Mouse (Mus musculus): Measurements from ENCODE around the gene Arnt. TPM values are rescaled to one million over a fixed set of nuclear protein-coding genes. Genes with fewer than 3 reads are reported as not detected.

Arnt gene
- polyA plus RNA-seq, 1 experiment from 2014 or later, result 34.3 TPM

GRCm38 (mm10) chr3:95478966-95479365 lies 44.8 kb downstream of the Arnt start:
- Histone ChIP-seq H3K9ac (no peak overlapping the region), H3K27me3 (no peaks in the 10 kb centered on the region), H3K9me3 (replicated peaks) (no peaks in the 10 kb centered on the region), H3K36me3 (peaks cover 60% of the 10 kb centered on the region), H3K27ac (no peak overlapping the region), H3K4me3 (no peak overlapping the region), H3K4me2 (replicated peaks) (no peak overlapping the region), H3K4me1 (no peaks in the 10 kb centered on the region)
- no peak for ATAC-seq (ENCODE audit: low FRiP score)
- WGBS, result 100% methylated on average over 1 of the region's 1 CpGs

- Histone ChIP-seq H3K9me3 (replicated peaks) (no peaks in the 10 kb centered on the region), H3K36me3 (peaks cover 75% of the 10 kb centered on the region), H3K4me3 (no peak overlapping the region), H3K4me2 (replicated peaks) (no peak overlapping the region), H3K27me3 (no peaks in the 10 kb centered on the region), H3K9ac (no peak overlapping the region), H3K27ac (no peak overlapping the region), H3K4me1 (no peaks in the 10 kb centered on the region)
- ATAC-seq (ENCODE audit: low FRiP score), result no peak
- WGBS, result 96% methylated on average over 2 of the region's 2 CpGs
These were observed 52.2 kb downstream of the Arnt start for GRCm38 (mm10) chr3:95486421-95486820.

- no peaks in the 10 kb centered on the region for H3K9me3 ChIP-seq (replicated peaks)
- no peak overlapping the region for H3K27ac ChIP-seq
- ATAC-seq (ENCODE audit: low FRiP score), result no peak
- no peaks in the 10 kb centered on the region for H3K27me3 ChIP-seq
- peaks cover 77% of the 10 kb centered on the region for H3K36me3 ChIP-seq
- no peak overlapping the region for H3K4me2 ChIP-seq (replicated peaks)
- 95% methylated on average over 3 of the region's 3 CpGs for WGBS
- no peaks in the 10 kb centered on the region for H3K4me1 ChIP-seq
- no peak overlapping the region for H3K9ac ChIP-seq
- no peak overlapping the region for H3K4me3 ChIP-seq
These were observed 54.5 kb downstream of the Arnt start for GRCm38 (mm10) chr3:95488679-95489078.

GRCm38 (mm10) chr3:95490238-95490637 lies 56.0 kb downstream of the Arnt start:
- 95% methylated on average over 2 of the region's 2 CpGs for WGBS
- Histone ChIP-seq H3K9ac (no peak overlapping the region), H3K4me1 (no peaks in the 10 kb centered on the region), H3K4me3 (no peak overlapping the region), H3K9me3 (replicated peaks) (no peaks in the 10 kb centered on the region), H3K27me3 (no peaks in the 10 kb centered on the region), H3K27ac (no peak overlapping the region), H3K4me2 (replicated peaks) (no peak overlapping the region), H3K36me3 (peaks cover 81% of the 10 kb centered on the region)
- no peak for ATAC-seq (ENCODE audit: low FRiP score)

GRCm38 (mm10) chr3:95494342-95494741 lies 60.2 kb downstream of the Arnt start:
- 64% methylated on average over 6 of the region's 6 CpGs for WGBS
- peaks cover 60% of the 10 kb centered on the region for H3K36me3 ChIP-seq

GRCm38 (mm10) chr3:95498229-95498628 lies 64.0 kb downstream of the Arnt start:
- no peak for ATAC-seq (ENCODE audit: low FRiP score)
- Histone ChIP-seq H3K36me3 (peaks cover 30% of the 10 kb centered on the region), H3K4me2 (replicated peaks) (no peak overlapping the region), H3K27me3 (no peaks in the 10 kb centered on the region), H3K4me3 (no peak overlapping the region), H3K27ac (no peak overlapping the region), H3K9ac (no peak overlapping the region), H3K4me1 (peaks cover 4% of the 10 kb centered on the region; the same call in 1 of the 2 replicates), H3K9me3 (replicated peaks) (no peaks in the 10 kb centered on the region)
- 90% methylated on average over 2 of the region's 2 CpGs for WGBS

More at GRCm38 (mm10) chr3:95494342-95494741, 60.2 kb downstream of the Arnt start:
- Histone ChIP-seq H3K9me3 (replicated peaks) (no peaks in the 10 kb centered on the region), H3K27ac (no peak overlapping the region), H3K27me3 (no peaks in the 10 kb centered on the region), H3K9ac (no peak overlapping the region), H3K4me3 (no peak overlapping the region), H3K4me2 (replicated peaks) (no peak overlapping the region), H3K4me1 (no peaks in the 10 kb centered on the region)
- ATAC-seq (ENCODE audit: low FRiP score), result no peak

GRCm38 (mm10) chr3:95499024-95499423 lies 64.8 kb downstream of the Arnt start, which contains the start of gene Ctsk:
Ctsk (plus strand) TSS chr3:95499256.
- H3K27me3 ChIP-seq, result no peaks in the 10 kb centered on the region
- ATAC-seq (ENCODE audit: low FRiP score), result no peak
- peak within 1 kb of the TSS; percentile 24; the same call in 1 of the 2 replicates for H3K4me2 ChIP-seq (replicated peaks)
- 82% methylated on average over 7 of the region's 7 CpGs for WGBS
- peaks cover 23% of the 10 kb centered on the region for H3K36me3 ChIP-seq
- no peaks in the 10 kb centered on the region for H3K9me3 ChIP-seq (replicated peaks)
- no peak within 1 kb of the TSS for H3K9ac ChIP-seq
- H3K27ac ChIP-seq, result no peak within 1 kb of the TSS
- H3K4me3 ChIP-seq, result no peak within 1 kb of the TSS; the same call in 1 of the 2 replicates
- peaks cover 4% of the 10 kb centered on the region; the same call in 1 of the 2 replicates for H3K4me1 ChIP-seq

GRCm38 (mm10) chr3:95499496-95500140 lies 65.4 kb downstream of the Arnt start:
- H3K4me3 ChIP-seq, result no peak overlapping the region; the same call in 1 of the 2 replicates
- 63% methylated on average over 10 of the region's 10 CpGs for WGBS

GRCm38 (mm10) chr3:95502312-95502711 lies 68.1 kb downstream of the Arnt start:
- peaks cover 7% of the 10 kb centered on the region; the same call in 1 of the 2 replicates for H3K36me3 ChIP-seq
- no peak overlapping the region for H3K4me2 ChIP-seq (replicated peaks)
- no peak overlapping the region for H3K9ac ChIP-seq
- no peak overlapping the region for H3K27ac ChIP-seq
- H3K4me3 ChIP-seq, result no peak overlapping the region
- H3K9me3 ChIP-seq (replicated peaks), result no peaks in the 10 kb centered on the region
- WGBS, result 33% methylated on average over 2 of the region's 2 CpGs
- H3K4me1 ChIP-seq, result peaks cover 4% of the 10 kb centered on the region; the same call in 1 of the 2 replicates
- ATAC-seq (ENCODE audit: low FRiP score), result peak; percentile 50; the same call in 1 of the 2 replicates
- H3K27me3 ChIP-seq, result no peaks in the 10 kb centered on the region

More at GRCm38 (mm10) chr3:95499496-95500140, 65.4 kb downstream of the Arnt start:
- Histone ChIP-seq H3K36me3 (peaks cover 18% of the 10 kb centered on the region), H3K9ac (no peak overlapping the region), H3K4me2 (replicated peaks) (peak overlapping the region; percentile 24; the same call in 1 of the 2 replicates), H3K4me1 (peaks cover 4% of the 10 kb centered on the region; the same call in 1 of the 2 replicates), H3K9me3 (replicated peaks) (no peaks in the 10 kb centered on the region), H3K27ac (no peak overlapping the region), H3K27me3 (no peaks in the 10 kb centered on the region)
- ATAC-seq (ENCODE audit: low FRiP score), result no peak

GRCm38 (mm10) chr3:95509348-95509747 lies 75.2 kb downstream of the Arnt start:
- WGBS, result 71% methylated on average over 6 of the region's 6 CpGs
- H3K36me3 ChIP-seq, result peaks cover 7% of the 10 kb centered on the region; the same call in 1 of the 2 replicates
- no peak overlapping the region for H3K4me2 ChIP-seq (replicated peaks)
- no peak overlapping the region for H3K4me3 ChIP-seq
- no peak overlapping the region for H3K9ac ChIP-seq
- H3K27me3 ChIP-seq, result no peaks in the 10 kb centered on the region
- no peak overlapping the region for H3K27ac ChIP-seq
- no peak for ATAC-seq (ENCODE audit: low FRiP score)
- no peaks in the 10 kb centered on the region for H3K4me1 ChIP-seq
- no peaks in the 10 kb centered on the region for H3K9me3 ChIP-seq (replicated peaks)

GRCm38 (mm10) chr3:95511611-95512180 lies 77.5 kb downstream of the Arnt start:
- ATAC-seq (ENCODE audit: low FRiP score), result no peak
- whole genome bisulfite sequencing, result 62% methylated on average over 9 of the region's 9 CpGs
- no peaks in the 10 kb centered on the region for H3K9me3 ChIP-seq (replicated peaks)

GRCm38 (mm10) chr3:95516614-95517041 lies 82.4 kb downstream of the Arnt start:
- Histone ChIP-seq H3K27ac (no peak overlapping the region), H3K9me3 (replicated peaks) (no peaks in the 10 kb centered on the region), H3K9ac (no peak overlapping the region), H3K27me3 (no peaks in the 10 kb centered on the region), H3K36me3 (no peaks in the 10 kb centered on the region), H3K4me2 (replicated peaks) (no peak overlapping the region), H3K4me3 (no peak overlapping the region), H3K4me1 (peaks cover 5% of the 10 kb centered on the region; the same call in 1 of the 2 replicates)
- 90% methylated on average over 3 of the region's 3 CpGs for WGBS
- no peak for ATAC-seq (ENCODE audit: low FRiP score)

More at GRCm38 (mm10) chr3:95511611-95512180, 77.5 kb downstream of the Arnt start:
- no peak overlapping the region for H3K4me3 ChIP-seq
- no peak overlapping the region for H3K27ac ChIP-seq
- no peak overlapping the region for H3K4me2 ChIP-seq (replicated peaks)
- no peaks in the 10 kb centered on the region for H3K27me3 ChIP-seq
- no peak overlapping the region for H3K9ac ChIP-seq
- H3K4me1 ChIP-seq, result no peaks in the 10 kb centered on the region
- peaks cover 3% of the 10 kb centered on the region; the same call in 1 of the 2 replicates for H3K36me3 ChIP-seq

Data from hindbrain, embryonic 12.5 days (tissue).